Mouse (Mus musculus) left cerebral cortex, adult 8-10 months (tissue): ENCODE results near the gene Il22ra2. TPM values are rescaled to one million over a fixed set of nuclear protein-coding genes. Genes with fewer than 3 reads are reported as not detected.
"Not testable (repeated sequence)": the region's sequence is repeated elsewhere in the genome, so short reads cannot be mapped to it uniquely, and the experiment has no call there.

Source experiments
- DNase-seq, 2 experiments: peaks; one replicate each; pipeline ENCODE4 v3.0.0; 2022; ENCODE audit warnings: low spot score in 2 of 2
- total RNA-seq, 4 experiments: library from RNA; stranded (reverse); gene quantifications; 2 replicates each; pipeline ENCODE4 v1.2.4; 2022

Gene Il22ra2
- total RNA-seq, 4 experiments from 2014 or later, result not detected

GRCm38 (mm10) chr10:19600093-19600420 is 21.7 kb upstream of the Il22ra2 start:
- no peak for DNase-seq

GRCm38 (mm10) chr10:19601502-19601901 is 20.3 kb upstream of the Il22ra2 start:
- DNase-seq, result not testable (repeated sequence)

GRCm38 (mm10) chr10:19603231-19603630 is 18.6 kb upstream of the Il22ra2 start:
- no peak for DNase-seq

GRCm38 (mm10) chr10:19609125-19609524 is 12.7 kb upstream of the Il22ra2 start:
- DNase-seq, result no peak

- no peak for DNase-seq
Measured at GRCm38 (mm10) chr10:19611616-19612015, 10.2 kb upstream of the Il22ra2 start.

GRCm38 (mm10) chr10:19613111-19613753 is 8.6 kb upstream of the Il22ra2 start:
- no peak for DNase-seq

- DNase-seq, result no peak
Measured at GRCm38 (mm10) chr10:19619736-19620135, 2.1 kb upstream of the Il22ra2 start.

- DNase-seq, result no peak
Measured at GRCm38 (mm10) chr10:19624617-19625016, 2.8 kb downstream of the Il22ra2 start.

GRCm38 (mm10) chr10:19627342-19627741 is 5.5 kb downstream of the Il22ra2 start:
- no peak for DNase-seq

GRCm38 (mm10) chr10:19627748-19628147 is 6.0 kb downstream of the Il22ra2 start:
- no peak for DNase-seq

- no peak for DNase-seq
Measured at GRCm38 (mm10) chr10:19631616-19632195, 9.9 kb downstream of the Il22ra2 start.

- DNase-seq, result no peak
Measured at GRCm38 (mm10) chr10:19638851-19639250, 17.1 kb downstream of the Il22ra2 start.

GRCm38 (mm10) chr10:19639630-19640029 is 17.8 kb downstream of the Il22ra2 start:
- no peak for DNase-seq

GRCm38 (mm10) chr10:19645119-19645518 is 23.3 kb downstream of the Il22ra2 start:
- DNase-seq, result peak in 1 of 2 experiments; percentile 18

GRCm38 (mm10) chr10:19657426-19657825 is 35.6 kb downstream of the Il22ra2 start:
- DNase-seq, result no peak

- no peak for DNase-seq
Measured at GRCm38 (mm10) chr10:19659953-19660352, 38.2 kb downstream of the Il22ra2 start.

GRCm38 (mm10) chr10:19668973-19669372 is 47.2 kb downstream of the Il22ra2 start:
- DNase-seq, result no peak

- no peak for DNase-seq
Measured at GRCm38 (mm10) chr10:19672015-19672414, 50.2 kb downstream of the Il22ra2 start.

- DNase-seq, result no peak
Measured at GRCm38 (mm10) chr10:19673146-19673545, 51.3 kb downstream of the Il22ra2 start.
